Mouse (Mus musculus) MEL (cell line): ENCODE data around the gene Cdh23.

Source experiments
- CTCF ChIP-seq, 3 experiments: IDR thresholded peaks in 2 of 3; conservative IDR thresholded peaks in 1 of 3; 2 replicates each; pipeline ENCODE4 v1.5.1; 2011 to 2012; ENCODE audit warnings: low read length in 3 of 3, low read depth in 2 of 3, mild to moderate bottlenecking in 2 of 3, improper control_type of control experiment in 1 of 3, inconsistent platforms in 1 of 3, mixed read lengths in 1 of 3, moderate library complexity in 1 of 3; ENCODE audit not compliant: control insufficient read depth in 1 of 3, insufficient read depth in 1 of 3, poor library complexity in 1 of 3, severe bottlenecking in 1 of 3
- ELF1 ChIP-seq: IDR thresholded peaks from 2 replicates; pipeline ENCODE4 v1.6.1; 2014; ENCODE audit warnings: low read depth, mild to moderate bottlenecking, inconsistent platforms, low read length, improper control_type of control experiment, moderate library complexity
- EP300 ChIP-seq, 2 experiments: IDR thresholded peaks; 2 replicates each; pipeline ENCODE4 v1.6.1; 2011; ENCODE audit warnings: improper control_type of control experiment in 2 of 2, low read length in 2 of 2, low read depth in 1 of 2, mild to moderate bottlenecking in 1 of 2
- GABPA ChIP-seq: IDR thresholded peaks from 2 replicates; pipeline ENCODE4 v1.6.1; 2012; ENCODE audit warnings: low read depth, mild to moderate bottlenecking, inconsistent platforms, low read length, improper control_type of control experiment, moderate library complexity
- GATA1 ChIP-seq: IDR thresholded peaks from 2 replicates; pipeline ENCODE4 v1.6.1; 2011; ENCODE audit warnings: low read depth, low read length, improper control_type of control experiment
- MAFK ChIP-seq: IDR thresholded peaks from 2 replicates; pipeline ENCODE4 v1.6.1; 2011; ENCODE audit warnings: low read depth, mild to moderate bottlenecking, low read length, improper control_type of control experiment, borderline replicate concordance
- MAX ChIP-seq: IDR thresholded peaks from 2 replicates; pipeline ENCODE4 v1.6.1; 2011; ENCODE audit warnings: low read length, improper control_type of control experiment
- MXI1 ChIP-seq: IDR thresholded peaks from 2 replicates; pipeline ENCODE4 v1.6.1; 2011; ENCODE audit warnings: mild to moderate bottlenecking, low read depth, low read length, improper control_type of control experiment
- NRF1 ChIP-seq: IDR thresholded peaks from 2 replicates; pipeline ENCODE4 v1.6.1; 2014; ENCODE audit warnings: low read depth, mild to moderate bottlenecking, inconsistent platforms, low read length, improper control_type of control experiment, moderate library complexity; ENCODE audit not compliant: poor library complexity, insufficient read depth, severe bottlenecking
- SIN3A ChIP-seq: IDR thresholded peaks from 2 replicates; pipeline ENCODE4 v1.6.1; 2012; ENCODE audit warnings: low read length, improper control_type of control experiment, inconsistent platforms
- TAL1 ChIP-seq: IDR thresholded peaks from 2 replicates; pipeline ENCODE4 v1.6.1; 2012; ENCODE audit warnings: mild to moderate bottlenecking, inconsistent platforms, low read length, moderate library complexity, mixed read lengths
- USF2 ChIP-seq, 2 experiments: IDR thresholded peaks; 2 replicates each; pipeline ENCODE4 v1.6.1; 2011 to 2012; ENCODE audit warnings: improper control_type of control experiment in 2 of 2, low read length in 2 of 2, borderline replicate concordance in 1 of 2, inconsistent platforms in 1 of 2, low read depth in 1 of 2, mild to moderate bottlenecking in 1 of 2; ENCODE audit not compliant: insufficient read depth in 1 of 2

- TF ChIP-seq CTCF (IDR thresholded peaks at IDR 0.05 in 2 of 3, conservative IDR thresholded peaks at IDR 0.05 in 1 of 3; ENCODE audit: control insufficient read depth in 1 of 3, insufficient read depth in 1 of 3, low read depth in 2 of 3, low read length in 3 of 3, poor library complexity in 1 of 3, severe bottlenecking in 1 of 3) (no peak), USF2 (IDR thresholded peaks at IDR 0.05; ENCODE audit: borderline replicate concordance in 1 of 2, insufficient read depth in 1 of 2, low read depth in 1 of 2, low read length in 2 of 2) (no peak), MAFK (no peak), SIN3A (no peak), NRF1 (no peak), TAL1 (no peak), GABPA (no peak), EP300 (IDR thresholded peaks at IDR 0.05; ENCODE audit: low read depth in 1 of 2, low read length in 2 of 2) (no peak), MAX (no peak), ELF1 (no peak), MXI1 (no peak), GATA1 (no peak)
Observed at GRCm38 (mm10) chr10:60525081-60525480, 171.2 kb downstream of the Cdh23 start.
